Mouse (Mus musculus) C2C12 (cell line): ENCODE data around the gene Plekhj1.

Source experiments
- CTCF ChIP-seq: IDR thresholded peaks from one replicate; pipeline ENCODE4 v1.5.1; 2011; ENCODE audit not compliant: control insufficient read depth, insufficient read depth, insufficient read length
- USF1 ChIP-seq: IDR thresholded peaks from one replicate; pipeline ENCODE4 v1.6.1; 2011; ENCODE audit warnings: low read depth, mild to moderate bottlenecking, control low read depth, moderate library complexity

DNA sequence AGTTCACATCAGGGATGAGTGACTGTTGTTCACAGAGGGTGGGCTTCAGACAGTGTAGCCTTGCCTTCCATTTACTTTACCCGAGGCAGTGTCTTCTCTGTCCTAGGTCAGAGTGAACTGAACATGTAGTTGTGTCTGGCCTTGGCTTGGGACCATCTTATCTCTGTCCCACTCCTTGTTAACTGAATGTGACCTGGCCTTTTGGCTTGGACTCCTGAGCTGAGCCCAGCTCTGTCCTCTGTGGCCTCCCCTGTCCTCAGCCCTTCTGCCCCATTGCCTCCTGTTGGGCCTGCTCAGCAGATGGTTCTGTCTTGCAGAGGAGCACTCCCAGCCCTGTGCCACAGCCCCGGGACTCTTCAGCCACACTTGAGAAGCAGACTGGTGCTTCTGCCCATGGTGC, 10.9 kb downstream of the Plekhj1 start:
- TF ChIP-seq CTCF (no peak), USF1 (no peak)
